Mouse (Mus musculus): ENCODE measurements at regions not wholly inside any gene's neighbourhood (a gene's known extent, or its start where the extent isn't known, plus 50 kb on each side); places are given as distances from the start of the nearest gene placed in this dataset.

DNA sequence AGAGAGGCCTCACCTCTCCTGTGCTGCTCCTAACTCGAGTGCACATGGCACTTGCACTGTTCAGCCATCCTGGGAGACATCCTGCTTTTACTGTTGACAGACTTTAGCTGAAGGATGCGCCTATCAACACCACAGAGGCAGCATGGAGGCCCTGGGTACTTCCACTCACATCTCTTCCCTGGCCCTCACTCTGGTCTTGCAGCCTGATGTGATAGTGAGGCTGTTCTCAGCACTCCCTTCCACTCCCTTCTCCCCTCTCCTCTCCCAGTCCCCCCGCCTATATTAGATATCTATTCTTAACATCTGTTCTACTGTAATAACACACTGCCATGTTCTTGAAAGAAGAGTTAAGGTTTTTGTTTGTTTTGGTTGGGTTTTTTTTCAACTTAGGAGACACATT is 50.2 kb upstream of the Bod1 start:
- no peak overlapping the region for H3K4me2 ChIP-seq (ENCODE audit: insufficient read depth, low read depth, poor library complexity, severe bottlenecking)
- H3K27me3 ChIP-seq (replicated peaks): no peaks in the 10 kb centered on the region
- no peak overlapping the region for H3K9ac ChIP-seq (ENCODE audit: insufficient read depth, low read depth)
- H3K27ac ChIP-seq (ENCODE audit: insufficient read depth, low read depth): no peak overlapping the region
- in situ Hi-C loops (cut with MboI; ENCODE audit: low pct_ligation_motif_present, low pct_unique_long_range_greater_than_20kb, low sequenced_read_pairs) (no loop called here), dilution Hi-C loops (cut with MboI; ENCODE audit: extremely low pct_ligation_motif_present, extremely low pct_unique_long_range_greater_than_20kb, low sequenced_read_pairs) (no loop called here)
- H3K36me3 ChIP-seq (replicated peaks in 1 of 2; ENCODE audit: control insufficient read depth in 1 of 2, insufficient read depth in 1 of 2, low read length in 1 of 2): no peaks in the 10 kb centered on the region
- H3K79me2 ChIP-seq (replicated peaks; ENCODE audit: control insufficient read depth, extremely low read depth, insufficient read depth, poor library complexity, severe bottlenecking): no peaks in the 10 kb centered on the region
- H3K4me3 ChIP-seq (replicated peaks in 1 of 3; ENCODE audit: low read depth in 2 of 3, low read length in 2 of 3, poor library complexity in 1 of 3): no peak overlapping the region
- TF ChIP-seq ETS1 (conservative IDR thresholded peaks at IDR 0.05; ENCODE audit: low read depth, low read length) (no peak), ELF1 (IDR thresholded peaks at IDR 0.05; ENCODE audit: low read depth, low read length) (no peak), IRF4 (IDR thresholded peaks at IDR 0.05; ENCODE audit: low read depth, low read length) (no peak), NELFE (IDR thresholded peaks at IDR 0.05; ENCODE audit: low read depth, low read length) (no peak), CHD1 (IDR thresholded peaks at IDR 0.05; ENCODE audit: low read depth, low read length) (no peak), SMC3 (IDR thresholded peaks at IDR 0.05; ENCODE audit: low read depth, low read length) (no peak), NRF1 (IDR thresholded peaks at IDR 0.05; ENCODE audit: low read depth, low read length) (no peak), UBTF (IDR thresholded peaks at IDR 0.05; ENCODE audit: low read depth, low read length) (no peak), TCF12 (IDR thresholded peaks at IDR 0.05; ENCODE audit: low read depth, low read length) (no peak), POLR2A (IDR thresholded peaks at IDR 0.05; ENCODE audit: low read depth, low read length) (no peak), BHLHE40 (IDR thresholded peaks at IDR 0.05; ENCODE audit: low read depth, low read length) (no peak), GABPA (IDR thresholded peaks at IDR 0.05; ENCODE audit: insufficient replicate concordance, low read depth, low read length) (no peak), USF1 (IDR thresholded peaks at IDR 0.05; ENCODE audit: low read depth, low read length) (no peak), ZMIZ1 (IDR thresholded peaks at IDR 0.05; ENCODE audit: low read depth, low read length) (no peak)
- H3K9me3 ChIP-seq (replicated peaks; ENCODE audit: low read length): no peaks in the 10 kb centered on the region
- peaks cover 6 to 23% of the 10 kb centered on the region in 2 experiments; a peak in 3 of 4 replicates for H3K4me1 ChIP-seq (ENCODE audit: control insufficient read depth in 1 of 2, insufficient read depth in 2 of 2)
- no peak for DNase-seq (ENCODE audit: extremely low read depth)

DNA sequence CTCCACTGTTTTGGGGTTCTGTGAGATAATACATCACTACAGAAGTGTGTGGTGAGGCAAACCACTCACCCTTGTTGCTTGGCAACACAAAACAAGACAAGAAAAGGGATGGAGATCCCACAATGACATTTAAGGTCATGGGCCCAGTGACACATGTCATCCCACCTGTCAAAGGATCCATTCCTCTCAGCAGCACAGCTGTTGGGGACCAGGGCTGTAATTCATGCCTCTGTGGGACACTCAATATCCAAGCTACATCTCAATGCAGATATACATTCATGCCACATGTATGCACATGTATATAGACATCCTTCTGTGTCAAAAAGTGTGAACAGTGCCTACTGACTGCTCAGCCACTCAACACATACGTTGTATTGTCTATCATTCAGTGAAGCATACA is 52.8 kb upstream of the Bod1 start:
- H3K9me3 ChIP-seq (replicated peaks; ENCODE audit: low read length): no peaks in the 10 kb centered on the region
- dilution Hi-C loops (cut with MboI; ENCODE audit: extremely low pct_ligation_motif_present, extremely low pct_unique_long_range_greater_than_20kb, low sequenced_read_pairs) (no loop called here), in situ Hi-C loops (cut with MboI; ENCODE audit: low pct_ligation_motif_present, low pct_unique_long_range_greater_than_20kb, low sequenced_read_pairs) (no loop called here)
- no peak overlapping the region for H3K4me3 ChIP-seq (replicated peaks in 1 of 3; ENCODE audit: low read depth in 2 of 3, low read length in 2 of 3, poor library complexity in 1 of 3)
- H3K27me3 ChIP-seq (replicated peaks): no peaks in the 10 kb centered on the region
- H3K9ac ChIP-seq (ENCODE audit: insufficient read depth, low read depth): no peak overlapping the region
- no peak for DNase-seq (ENCODE audit: extremely low read depth)
- H3K79me2 ChIP-seq (replicated peaks; ENCODE audit: control insufficient read depth, extremely low read depth, insufficient read depth, poor library complexity, severe bottlenecking): no peaks in the 10 kb centered on the region
- H3K4me1 ChIP-seq (ENCODE audit: control insufficient read depth in 1 of 2, insufficient read depth in 2 of 2): peaks cover 2 to 10% of the 10 kb centered on the region in 2 experiments; a peak in 2 of 4 replicates
- TF ChIP-seq RAD21 (IDR thresholded peaks at IDR 0.05; ENCODE audit: low read depth, low read length): no peak
- no peak for TF ChIP-seq TBP (conservative IDR thresholded peaks at IDR 0.05; ENCODE audit: low read depth, low read length)
- TF ChIP-seq CHD1 (IDR thresholded peaks at IDR 0.05; ENCODE audit: low read depth, low read length): no peak
- no peak for TF ChIP-seq KAT2A (IDR thresholded peaks at IDR 0.05; ENCODE audit: insufficient replicate concordance, low read length)
- TF ChIP-seq POLR2A (IDR thresholded peaks at IDR 0.05; ENCODE audit: low read depth, low read length): no peak
- no peak for TF ChIP-seq ZKSCAN1 (IDR thresholded peaks at IDR 0.05; ENCODE audit: borderline replicate concordance, low read depth, low read length)
- no peak for TF ChIP-seq BHLHE40 (IDR thresholded peaks at IDR 0.05; ENCODE audit: low read depth, low read length)
- TF ChIP-seq NRF1 (IDR thresholded peaks at IDR 0.05; ENCODE audit: low read depth, low read length): no peak
- TF ChIP-seq ZC3H11A (IDR thresholded peaks at IDR 0.05; ENCODE audit: low read depth, low read length): no peak
- no peak for TF ChIP-seq SMC3 (IDR thresholded peaks at IDR 0.05; ENCODE audit: low read depth, low read length)
- no peak for TF ChIP-seq ZNF384 (IDR thresholded peaks at IDR 0.05; ENCODE audit: low read depth, low read length)
- no peak for TF ChIP-seq USF2 (conservative IDR thresholded peaks at IDR 0.05; ENCODE audit: low read depth, low read length)
- TF ChIP-seq IRF4 (IDR thresholded peaks at IDR 0.05; ENCODE audit: low read depth, low read length): no peak
- no peak for TF ChIP-seq CTCF (conservative IDR thresholded peaks at IDR 0.05 in 1 of 2, IDR thresholded peaks at IDR 0.05 in 1 of 2; ENCODE audit: low read depth in 2 of 2, low read length in 2 of 2)
- no peak for TF ChIP-seq POLR2AphosphoS2 (IDR thresholded peaks at IDR 0.05; ENCODE audit: low read depth, low read length)
- TF ChIP-seq CHD2 (IDR thresholded peaks at IDR 0.05; ENCODE audit: low read length): no peak
- no peak for TF ChIP-seq UBTF (IDR thresholded peaks at IDR 0.05; ENCODE audit: low read depth, low read length)
- H3K27ac ChIP-seq (ENCODE audit: insufficient read depth, low read depth): no peak overlapping the region
- H3K4me2 ChIP-seq (ENCODE audit: insufficient read depth, low read depth, poor library complexity, severe bottlenecking): no peak overlapping the region
- no peaks in the 10 kb centered on the region for H3K36me3 ChIP-seq (replicated peaks in 1 of 2; ENCODE audit: control insufficient read depth in 1 of 2, insufficient read depth in 1 of 2, low read length in 1 of 2)

Data from CH12.LX (cell line).